Mouse (Mus musculus) heart, embryonic 10.5 days (tissue): ENCODE results near the gene Fam193a. TPM values are rescaled to one million over a fixed set of nuclear protein-coding genes. Genes with fewer than 3 reads are reported as not detected.
A peak's percentile ranks its signal among the peaks of the same experiment; 100 is the strongest.

ENCODE experiments used
- DNase-seq: peaks from one replicate; pipeline ENCODE4 v3.0.0-alpha.2; 2017; ENCODE audit warnings: low spot score
- H3K27ac ChIP-seq: fragments of 300-500 bp; sonication (generic); 2 replicates; pipeline ENCODE4 v1.5.1; 2016; ENCODE audit warnings: mild to moderate bottlenecking
- H3K27me3 ChIP-seq: fragments of 300-500 bp; sonication (generic); 2 replicates; pipeline ENCODE4 v1.6.1; 2016; ENCODE audit warnings: mild to moderate bottlenecking; ENCODE audit not compliant: poor library complexity, insufficient read depth, severe bottlenecking
- H3K36me3 ChIP-seq: fragments of 300-500 bp; sonication (generic); 2 replicates; pipeline ENCODE4 v1.6.1; 2016; ENCODE audit warnings: mild to moderate bottlenecking, moderate library complexity
- H3K4me1 ChIP-seq: fragments of 300-500 bp; sonication (generic); 2 replicates; pipeline ENCODE4 v1.6.1; 2016; ENCODE audit warnings: mild to moderate bottlenecking
- H3K4me3 ChIP-seq: fragments of 300-500 bp; sonication (generic); 2 replicates; pipeline ENCODE4 v1.5.1; 2016; ENCODE audit warnings: mild to moderate bottlenecking, moderate library complexity
- H3K9me3 ChIP-seq: fragments of 300-500 bp; sonication (generic); 2 replicates; pipeline ENCODE4 v1.6.1; 2016; ENCODE audit warnings: mild to moderate bottlenecking, moderate library complexity
- WGBS: fragments of 180-500 bp; shearing (Covaris S2); methylation state at CpG from one replicate; pipeline ENCODE4 v1.1.7; 2016; 5-methylcytosine and 5-hydroxymethylcytosine counted together
- polyA plus RNA-seq: library from polyadenylated mRNA; unstranded; fragments of >200 nt; fragmentation: Nextera tagmentation; extraction: Ambion mirVana; gene quantifications from 2 replicates; pipeline ENCODE4 v1.2.1, GENCODE M21; 2016

Gene Fam193a
- polyA plus RNA-seq, 1 experiment from 2014 or later, result 11.4 TPM

DNA sequence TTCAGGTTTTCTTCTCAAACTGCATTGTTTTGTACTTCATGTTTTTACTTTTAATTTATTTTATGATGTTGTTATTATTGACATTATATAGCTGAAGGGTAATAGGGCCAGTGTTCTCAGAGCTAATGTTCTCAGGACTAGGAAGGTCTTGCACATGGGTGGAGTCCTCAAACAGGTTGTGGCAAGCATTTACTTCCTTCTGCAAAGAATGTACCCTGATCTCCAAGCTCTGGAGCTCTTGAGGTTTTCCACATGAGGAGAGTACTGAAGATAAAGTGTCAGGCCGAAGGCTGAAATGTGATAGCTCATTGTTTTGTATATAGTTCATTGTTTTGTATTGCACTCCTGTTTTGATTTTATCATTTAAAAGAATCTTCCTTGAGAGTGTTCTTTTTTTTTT, 68.9 kb downstream of the Fam193a start:
- no peak overlapping the region for H3K27ac ChIP-seq
- no peaks in the 10 kb centered on the region for H3K4me1 ChIP-seq
- H3K36me3 ChIP-seq, result peaks cover 88% of the 10 kb centered on the region
- no peaks in the 10 kb centered on the region for H3K27me3 ChIP-seq
- 70% methylated on average over 1 of the region's 1 CpGs for WGBS
- DNase-seq, result no peak
- H3K4me3 ChIP-seq, result no peak overlapping the region
- H3K9me3 ChIP-seq, result no peaks in the 10 kb centered on the region

DNA sequence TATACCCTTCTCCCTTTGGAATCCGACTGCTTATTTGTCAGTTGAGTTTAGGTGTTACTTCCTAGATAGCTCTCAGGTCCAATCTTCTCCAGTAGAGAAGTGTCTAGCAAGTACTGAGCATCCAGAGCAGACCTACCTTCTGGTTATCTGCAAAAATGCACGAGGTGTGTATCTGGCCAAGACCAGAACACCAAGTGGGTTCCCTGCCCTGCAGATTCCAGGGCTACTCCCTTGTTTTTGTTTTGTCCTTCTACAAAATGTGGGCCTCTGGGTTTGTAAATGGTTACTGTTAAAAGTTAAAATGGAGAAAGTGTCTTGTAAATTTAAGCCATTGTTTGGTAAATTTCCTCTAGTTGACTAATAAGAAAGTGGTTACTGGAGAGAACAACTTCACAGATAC, 70.0 kb downstream of the Fam193a start:
- no peak overlapping the region for H3K4me3 ChIP-seq
- peaks cover 88% of the 10 kb centered on the region for H3K36me3 ChIP-seq
- DNase-seq, result no peak
- 89% methylated on average over 2 of the region's 2 CpGs for WGBS
- H3K9me3 ChIP-seq, result no peaks in the 10 kb centered on the region
- H3K27me3 ChIP-seq, result no peaks in the 10 kb centered on the region
- no peaks in the 10 kb centered on the region for H3K4me1 ChIP-seq
- H3K27ac ChIP-seq, result no peak overlapping the region

DNA sequence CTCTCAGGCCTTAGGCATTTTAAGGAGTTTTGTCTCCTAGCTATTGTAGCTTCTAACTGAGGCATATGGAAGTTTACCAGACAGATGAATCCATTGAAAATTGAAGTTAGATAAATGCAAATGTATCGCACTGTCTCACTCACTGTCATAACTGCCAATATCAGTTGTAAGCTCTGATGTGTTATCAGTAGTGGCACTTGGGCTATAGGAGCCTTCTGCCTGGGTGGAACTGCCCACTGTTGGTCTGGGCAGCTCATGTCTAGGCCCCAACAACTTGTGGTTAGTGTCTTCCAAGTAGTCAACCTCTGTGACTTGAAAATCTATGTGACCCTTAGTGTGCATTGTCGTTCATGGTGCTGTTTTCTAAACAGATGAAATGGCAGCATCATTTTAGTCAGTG, 72.1 kb downstream of the Fam193a start:
- Histone ChIP-seq H3K9me3 (no peaks in the 10 kb centered on the region), H3K27me3 (no peaks in the 10 kb centered on the region), H3K27ac (no peak overlapping the region), H3K4me3 (no peak overlapping the region), H3K36me3 (peaks cover 92% of the 10 kb centered on the region), H3K4me1 (peaks cover 6% of the 10 kb centered on the region; the same call in 1 of the 2 replicates)
- 92% methylated on average over 2 of the region's 2 CpGs for WGBS
- DNase-seq, result no peak

DNA sequence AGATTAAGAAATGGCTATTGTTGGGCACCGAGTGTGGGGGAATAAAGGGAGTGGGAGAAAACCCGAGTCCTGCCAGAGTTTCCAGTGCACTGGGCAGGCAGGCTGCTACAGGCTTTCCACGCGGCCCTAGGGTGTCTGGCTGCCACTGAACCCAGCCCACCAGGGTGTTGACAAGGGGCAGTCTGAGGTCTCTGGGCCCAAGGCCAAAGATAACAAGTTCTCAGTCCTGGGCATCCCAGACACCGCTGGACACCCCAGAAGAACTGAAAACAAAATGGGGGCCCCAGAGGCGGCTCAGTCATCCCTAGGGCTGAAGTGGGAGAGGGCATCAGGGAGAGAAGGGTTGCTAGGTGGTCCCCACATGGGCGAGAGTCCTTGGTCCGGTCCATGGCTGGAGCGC, 76.5 kb downstream of the Fam193a start:
- 66% methylated on average over 9 of the region's 9 CpGs for WGBS
- Histone ChIP-seq H3K4me3 (no peak overlapping the region), H3K9me3 (no peaks in the 10 kb centered on the region), H3K27ac (no peak overlapping the region), H3K36me3 (peaks cover 63% of the 10 kb centered on the region), H3K27me3 (no peaks in the 10 kb centered on the region), H3K4me1 (peaks cover 6% of the 10 kb centered on the region; the same call in 1 of the 2 replicates)
- peak; percentile 79 for DNase-seq

DNA sequence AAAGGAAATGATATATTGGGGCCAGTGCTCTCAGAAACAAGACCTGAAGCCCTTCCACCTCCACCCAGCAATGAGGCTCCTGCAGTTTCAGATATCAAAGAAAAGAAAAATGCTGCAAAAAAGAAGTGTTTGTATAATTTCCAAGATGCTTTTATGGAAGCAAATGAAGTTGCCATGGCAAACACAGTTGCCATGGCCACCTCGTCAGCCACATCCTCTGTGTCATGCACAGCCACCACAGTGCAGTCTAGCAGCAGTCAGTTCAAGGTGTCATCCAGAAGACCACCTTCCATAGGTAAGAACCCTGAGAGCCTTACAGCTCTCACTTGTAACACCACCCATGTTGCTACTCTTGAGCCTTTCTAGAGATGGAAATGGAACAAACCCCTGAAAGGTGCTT, 89.3 kb downstream of the Fam193a start:
- WGBS, result 89% methylated on average over 1 of the region's 1 CpGs
- H3K4me1 ChIP-seq, result no peaks in the 10 kb centered on the region
- no peaks in the 10 kb centered on the region for H3K9me3 ChIP-seq
- no peak for DNase-seq
- no peak overlapping the region for H3K4me3 ChIP-seq
- no peak overlapping the region for H3K27ac ChIP-seq
- H3K27me3 ChIP-seq, result no peaks in the 10 kb centered on the region
- H3K36me3 ChIP-seq, result peaks cover 79% of the 10 kb centered on the region

DNA sequence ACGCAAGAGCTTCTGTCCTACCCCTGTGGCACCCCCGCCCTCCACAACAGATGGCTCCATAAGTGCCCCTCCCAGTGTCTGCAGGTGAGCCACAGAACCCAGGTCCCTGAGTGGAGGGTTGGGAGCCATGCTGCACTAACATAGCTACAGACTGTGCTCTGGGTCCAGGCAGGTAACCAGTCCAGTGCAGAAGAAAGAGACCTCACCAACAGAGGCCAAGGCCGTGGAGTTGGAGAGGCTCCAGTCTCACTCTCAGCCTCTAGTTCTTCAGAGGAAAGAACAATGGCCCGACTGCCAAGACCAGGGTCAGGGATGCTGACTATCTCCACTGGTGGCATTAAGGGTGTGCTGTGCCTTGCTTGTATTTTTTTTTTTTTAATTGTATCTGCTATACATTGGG, 91.6 kb downstream of the Fam193a start:
- no peak overlapping the region for H3K4me3 ChIP-seq
- H3K36me3 ChIP-seq, result peaks cover 89% of the 10 kb centered on the region
- no peak for DNase-seq
- 94% methylated on average over 4 of the region's 4 CpGs for WGBS
- H3K4me1 ChIP-seq, result no peaks in the 10 kb centered on the region
- no peaks in the 10 kb centered on the region for H3K27me3 ChIP-seq
- H3K9me3 ChIP-seq, result no peaks in the 10 kb centered on the region
- H3K27ac ChIP-seq, result no peak overlapping the region

DNA sequence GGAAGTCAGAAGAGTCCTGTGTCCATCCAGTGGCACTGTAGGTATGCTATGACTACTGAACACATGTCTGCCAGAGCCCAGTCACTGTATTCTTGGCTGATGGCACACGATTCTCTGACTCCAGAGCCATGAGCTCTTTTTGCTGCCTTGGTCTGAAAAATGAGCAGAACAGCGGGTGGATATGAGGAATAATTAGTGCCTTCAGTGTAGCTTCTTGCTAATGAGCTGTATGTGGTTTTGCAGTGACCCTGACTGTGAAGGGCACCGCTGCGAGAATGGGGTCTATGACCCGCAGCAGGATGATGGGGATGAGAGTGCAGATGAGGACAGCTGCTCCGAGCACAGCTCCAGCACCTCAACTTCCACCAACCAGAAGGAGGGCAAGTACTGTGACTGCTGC, 92.1 kb downstream of the Fam193a start:
- H3K36me3 ChIP-seq, result peaks cover 90% of the 10 kb centered on the region
- 89% methylated on average over 6 of the region's 6 CpGs for WGBS
- no peaks in the 10 kb centered on the region for H3K4me1 ChIP-seq
- DNase-seq, result no peak
- no peaks in the 10 kb centered on the region for H3K27me3 ChIP-seq
- H3K27ac ChIP-seq, result no peak overlapping the region
- no peaks in the 10 kb centered on the region for H3K9me3 ChIP-seq
- no peak overlapping the region for H3K4me3 ChIP-seq

DNA sequence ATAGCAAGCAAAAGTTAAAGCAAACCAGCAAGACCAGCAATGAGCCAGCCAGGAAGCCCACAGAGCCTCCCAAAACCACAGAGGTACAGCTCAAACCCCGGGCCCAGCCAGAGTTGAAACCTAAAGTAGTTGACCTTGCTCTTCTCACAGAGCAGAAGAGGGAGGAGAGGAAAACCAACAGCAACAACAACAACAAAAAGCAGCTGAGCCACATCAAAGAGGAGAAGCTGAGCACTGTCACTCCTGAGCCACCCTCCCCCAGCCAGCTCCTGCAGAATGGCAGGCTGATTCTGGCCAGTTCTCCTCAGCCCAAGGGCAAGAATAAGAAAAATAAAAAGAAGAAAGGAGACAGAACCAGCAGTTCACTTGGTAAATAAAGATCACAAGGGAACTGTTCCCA, 96.3 kb downstream of the Fam193a start:
- WGBS, result 95% methylated on average over 1 of the region's 1 CpGs
- H3K36me3 ChIP-seq, result peaks cover 80% of the 10 kb centered on the region

DNA sequence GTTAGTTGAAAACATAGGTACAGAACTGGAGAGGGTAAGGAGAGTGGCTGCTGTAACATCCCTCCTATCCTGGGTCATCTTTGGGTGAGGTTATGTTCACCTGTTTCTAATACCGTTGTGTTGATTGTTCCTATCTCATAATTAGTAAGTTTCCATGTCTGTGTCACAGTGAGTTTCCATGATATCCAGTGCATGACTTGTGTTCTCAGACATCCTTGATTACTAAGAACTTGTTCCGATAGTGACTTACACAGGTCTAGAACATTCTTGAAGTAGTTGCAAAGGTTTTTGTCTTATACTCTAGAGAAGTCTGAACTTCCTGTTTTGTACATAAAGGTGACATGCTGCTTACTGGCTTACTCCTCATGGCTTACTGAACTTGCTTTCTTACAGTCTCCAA, 96.9 kb downstream of the Fam193a start:
- H3K36me3 ChIP-seq, result peaks cover 79% of the 10 kb centered on the region
- WGBS, result 93% methylated on average over 2 of the region's 2 CpGs
- H3K4me3 ChIP-seq, result no peak overlapping the region
- no peak for DNase-seq
- no peaks in the 10 kb centered on the region for H3K27me3 ChIP-seq
- H3K4me1 ChIP-seq, result no peaks in the 10 kb centered on the region
- no peaks in the 10 kb centered on the region for H3K9me3 ChIP-seq
- H3K27ac ChIP-seq, result no peak overlapping the region

More for the DNA sequence above, 96.3 kb downstream of the Fam193a start:
- Histone ChIP-seq H3K27ac (no peak overlapping the region), H3K9me3 (no peaks in the 10 kb centered on the region), H3K4me3 (no peak overlapping the region), H3K27me3 (no peaks in the 10 kb centered on the region), H3K4me1 (no peaks in the 10 kb centered on the region)
- no peak for DNase-seq

DNA sequence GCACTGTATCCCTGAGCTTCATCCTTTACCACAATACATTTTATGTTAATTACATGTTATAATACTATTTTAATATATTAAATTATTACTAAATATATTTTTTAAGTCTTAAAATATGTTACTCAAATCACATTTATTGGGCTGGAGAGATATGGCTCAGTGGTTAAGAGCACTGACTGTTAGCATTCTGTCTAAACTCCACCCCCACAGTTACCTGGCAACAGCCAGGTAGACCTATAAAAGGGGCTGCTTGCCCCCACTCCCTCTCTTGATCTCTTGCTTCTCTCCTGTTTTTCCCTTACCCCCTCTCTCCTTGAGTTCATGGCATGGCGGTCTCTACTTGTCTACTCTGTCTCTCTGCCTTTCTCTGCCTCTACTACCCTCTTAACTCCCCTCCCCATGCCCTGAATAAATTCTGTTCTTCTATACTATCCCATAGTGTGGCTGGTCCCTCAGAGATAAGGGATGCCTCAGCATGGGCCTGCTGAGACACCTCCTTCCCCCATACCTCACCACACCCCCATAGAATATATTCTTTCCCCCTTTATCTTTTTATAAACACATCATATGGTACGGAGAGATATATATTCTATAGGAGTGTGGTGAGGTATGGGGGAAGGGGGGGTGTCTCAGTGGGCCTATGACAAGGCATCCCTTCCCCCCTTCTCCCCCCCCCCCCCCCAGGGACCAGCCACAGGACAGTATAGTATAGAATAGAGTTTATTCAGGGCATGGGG, 98.5 kb downstream of the Fam193a start:
- peaks cover 76% of the 10 kb centered on the region for H3K36me3 ChIP-seq
- DNase-seq, result no peak
- 85% methylated on average over 2 of the region's 2 CpGs for WGBS
- H3K27me3 ChIP-seq, result no peaks in the 10 kb centered on the region
- no peak overlapping the region for H3K27ac ChIP-seq
- H3K4me1 ChIP-seq, result no peaks in the 10 kb centered on the region; the same call in 1 of the 2 replicates
- H3K9me3 ChIP-seq, result no peaks in the 10 kb centered on the region
- H3K4me3 ChIP-seq, result no peak overlapping the region

DNA sequence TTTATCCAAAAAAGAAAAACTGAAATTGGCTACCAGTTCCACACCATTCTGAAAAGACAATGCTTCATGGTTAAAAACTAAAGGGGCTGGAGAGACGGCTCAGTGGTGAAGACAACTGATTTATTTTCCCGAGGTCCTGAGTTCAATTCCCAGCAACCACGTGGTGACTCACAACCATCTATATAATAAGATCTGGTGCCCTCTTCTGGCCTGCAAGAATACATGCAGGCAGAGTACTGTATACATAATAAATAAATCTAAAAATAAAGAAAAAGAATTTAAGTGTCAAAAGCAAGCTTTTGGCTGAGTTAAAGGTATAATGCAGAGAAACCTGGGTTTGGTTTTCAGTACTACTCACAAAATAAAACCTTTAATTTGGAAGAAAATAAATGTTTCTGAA, 111.2 kb downstream of the Fam193a start:
- Histone ChIP-seq H3K4me1 (no peaks in the 10 kb centered on the region), H3K4me3 (no peak overlapping the region), H3K27me3 (no peaks in the 10 kb centered on the region), H3K36me3 (peaks cover 87% of the 10 kb centered on the region), H3K9me3 (no peaks in the 10 kb centered on the region), H3K27ac (no peak overlapping the region)
- 79% methylated on average over 3 of the region's 3 CpGs for whole genome bisulfite sequencing
- no peak for DNase-seq

DNA sequence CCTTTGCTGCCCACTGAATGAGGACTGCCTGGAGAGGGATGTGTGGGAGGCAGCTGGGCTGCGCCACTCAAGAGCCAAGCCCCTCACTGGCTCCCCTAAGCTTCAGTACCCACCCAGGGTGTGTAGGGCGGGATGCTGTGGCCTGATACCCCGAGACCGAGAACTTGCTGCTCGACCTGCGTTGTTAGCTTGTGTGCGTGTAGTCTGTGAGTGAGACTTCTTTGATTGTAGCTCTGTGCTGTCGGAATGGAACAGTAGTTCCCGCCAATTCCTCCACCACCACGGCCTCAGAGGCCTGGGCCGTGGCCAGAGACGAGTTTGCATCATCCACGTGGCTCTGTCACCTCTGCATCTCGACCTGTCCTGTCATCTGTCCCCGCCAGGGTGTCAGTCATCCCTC, 116.0 kb downstream of the Fam193a start:
- Histone ChIP-seq H3K27ac (no peak overlapping the region), H3K4me3 (no peak overlapping the region), H3K9me3 (no peaks in the 10 kb centered on the region), H3K27me3 (no peaks in the 10 kb centered on the region), H3K4me1 (no peaks in the 10 kb centered on the region), H3K36me3 (peaks cover 56% of the 10 kb centered on the region)
- WGBS, result 93% methylated on average over 15 of the region's 15 CpGs
- DNase-seq, result no peak

DNA sequence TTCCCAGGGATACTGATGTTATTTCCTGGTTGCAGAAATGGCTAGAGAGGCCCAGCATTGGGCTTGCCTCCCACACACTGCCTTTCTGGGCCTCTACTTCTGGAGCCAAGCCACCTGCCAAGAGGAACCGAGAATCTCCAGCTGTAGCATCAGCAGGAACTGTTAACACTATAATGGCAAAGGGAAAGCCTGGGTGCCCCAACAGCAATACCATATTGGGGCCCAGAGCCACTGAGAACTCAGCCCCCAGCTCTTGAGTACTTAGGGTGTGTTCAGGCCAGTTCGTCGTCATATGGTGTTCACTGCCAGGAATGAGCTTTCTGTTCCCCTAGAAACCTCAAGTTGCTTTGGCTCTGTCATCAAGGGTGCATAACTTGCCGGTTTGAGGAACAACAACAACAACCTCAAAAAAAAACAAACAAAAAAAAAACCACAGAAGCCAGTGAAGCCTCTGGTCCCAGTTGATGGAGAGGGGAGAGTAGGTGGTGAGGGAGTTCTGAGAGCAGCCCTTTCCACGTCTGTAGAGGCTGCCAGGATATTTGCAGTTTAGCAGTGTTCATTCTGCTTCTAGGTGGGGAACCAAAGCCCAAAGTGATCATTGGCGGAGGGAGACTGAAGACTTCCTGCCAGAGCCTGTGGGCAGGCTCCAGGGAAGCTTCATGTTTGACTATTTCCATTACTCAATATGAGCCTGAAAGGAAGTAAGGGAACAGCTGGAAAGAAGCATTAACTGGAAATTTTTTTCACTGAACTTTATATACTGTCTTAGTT, 117.8 kb downstream of the Fam193a start:
- WGBS, result 71% methylated on average over 6 of the region's 6 CpGs
- DNase-seq, result no peak
- H3K9me3 ChIP-seq, result no peaks in the 10 kb centered on the region
- H3K27ac ChIP-seq, result no peak overlapping the region
- H3K36me3 ChIP-seq, result peaks cover 38% of the 10 kb centered on the region
- H3K4me1 ChIP-seq, result no peaks in the 10 kb centered on the region
- no peak overlapping the region for H3K4me3 ChIP-seq
- H3K27me3 ChIP-seq, result no peaks in the 10 kb centered on the region
